Mouse (Mus musculus): ENCODE results near the gene Cep78. TPM values are rescaled to one million over a fixed set of nuclear protein-coding genes. Genes with fewer than 3 reads are reported as not detected.

Gene Cep78
- polyA plus RNA-seq, 1 experiment from 2014 or later = 18.2 TPM

- 2% methylated on average over 43 of the region's 43 CpGs for WGBS
- Histone ChIP-seq H3K9ac (ENCODE audit: low read length) (peak overlapping the region; percentile 78), H3K9me3 (replicated peaks; ENCODE audit: control insufficient read depth, low read length) (no peaks in the 10 kb centered on the region), H3K4me3 (replicated peaks; ENCODE audit: low read length) (peak overlapping the region; percentile 72), H3K4me2 (ENCODE audit: low read depth, low read length) (peak overlapping the region; percentile 99), H3K4me1 (ENCODE audit: control insufficient read depth, insufficient read depth, low read length) (peaks cover 23% of the 10 kb centered on the region), H3K36me3 (ENCODE audit: control insufficient read depth, insufficient read depth, low read length) (no peaks in the 10 kb centered on the region), H3K27me3 (ENCODE audit: control insufficient read depth, insufficient read depth, low read length) (no peaks in the 10 kb centered on the region), H3K27ac (ENCODE audit: low read length) (peak overlapping the region; percentile 94)
- ATAC-seq (ENCODE audit: insufficient read depth, low FRiP score) = peak; percentile 96
These were observed 59.7 kb downstream of the Cep78 start for GRCm38 (mm10) chr19:15924866-15925718.

DNA sequence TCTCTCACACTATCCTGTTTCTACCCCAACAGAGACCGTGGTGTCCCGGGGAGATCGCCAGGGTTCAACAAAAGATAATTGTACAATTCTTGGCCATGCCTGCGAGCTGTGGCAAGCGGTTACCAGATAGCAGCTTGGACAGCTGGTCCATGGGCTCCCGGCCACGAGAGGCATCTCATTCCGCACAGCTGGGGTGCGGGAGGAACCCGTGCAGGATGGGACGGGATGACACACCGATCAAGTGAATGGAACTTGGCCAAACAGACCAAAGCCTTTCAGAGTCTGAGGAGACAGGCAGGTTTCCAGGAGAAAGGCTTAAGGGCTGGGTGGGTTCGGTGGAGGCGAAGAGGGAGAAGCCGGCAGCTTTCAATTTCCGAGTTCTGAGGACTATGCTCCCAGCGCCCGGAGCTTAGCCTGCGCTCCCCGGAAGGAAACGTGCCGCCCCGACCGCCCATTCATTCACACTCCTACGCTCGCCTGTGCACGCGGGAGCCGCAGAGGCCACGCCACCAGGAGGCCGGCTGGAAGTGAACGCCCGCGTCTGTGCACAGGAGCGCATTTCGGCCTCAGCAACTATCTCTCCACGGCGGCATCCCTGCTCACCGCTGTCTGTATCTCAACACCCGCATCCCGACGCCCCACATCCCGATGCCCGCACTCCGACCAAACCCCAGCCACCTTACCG lies 60.5 kb downstream of the Cep78 start:
- Histone ChIP-seq H3K4me2 (ENCODE audit: low read depth, low read length) (peak overlapping the region; percentile 99), H3K27ac (ENCODE audit: low read length) (peak overlapping the region; percentile 94), H3K4me3 (replicated peaks; ENCODE audit: low read length) (peak overlapping the region; percentile 72), H3K9me3 (replicated peaks; ENCODE audit: control insufficient read depth, low read length) (no peaks in the 10 kb centered on the region), H3K9ac (ENCODE audit: low read length) (peak overlapping the region; percentile 78), H3K36me3 (ENCODE audit: control insufficient read depth, insufficient read depth, low read length) (no peaks in the 10 kb centered on the region), H3K4me1 (ENCODE audit: control insufficient read depth, insufficient read depth, low read length) (peaks cover 23% of the 10 kb centered on the region), H3K27me3 (ENCODE audit: control insufficient read depth, insufficient read depth, low read length) (no peaks in the 10 kb centered on the region)
- peak; percentile 30; the same call in 1 of the 2 replicates for ATAC-seq (ENCODE audit: insufficient read depth, low FRiP score)
- 0% methylated on average over 46 of the region's 46 CpGs for WGBS

GRCm38 (mm10) chr19:15923426-15923825 lies 61.4 kb downstream of the Cep78 start:
- Histone ChIP-seq H3K4me3 (replicated peaks; ENCODE audit: low read length) (peak overlapping the region; percentile 72), H3K9ac (ENCODE audit: low read length) (peak overlapping the region; percentile 78), H3K4me1 (ENCODE audit: control insufficient read depth, insufficient read depth, low read length) (peaks cover 23% of the 10 kb centered on the region), H3K27me3 (ENCODE audit: control insufficient read depth, insufficient read depth, low read length) (no peaks in the 10 kb centered on the region), H3K9me3 (replicated peaks; ENCODE audit: control insufficient read depth, low read length) (no peaks in the 10 kb centered on the region), H3K4me2 (ENCODE audit: low read depth, low read length) (peak overlapping the region; percentile 99), H3K36me3 (ENCODE audit: control insufficient read depth, insufficient read depth, low read length) (no peaks in the 10 kb centered on the region), H3K27ac (ENCODE audit: low read length) (0 out of 2 replicates have a peak overlapping the region, but pooled peaks have one; percentile 6)
- no peak for ATAC-seq (ENCODE audit: insufficient read depth, low FRiP score)
- WGBS = 25% methylated on average over 9 of the region's 9 CpGs

- no peaks in the 10 kb centered on the region for H3K9me3 ChIP-seq (replicated peaks; ENCODE audit: control insufficient read depth, low read length)
- ATAC-seq (ENCODE audit: insufficient read depth, low FRiP score) = no peak
- no peak overlapping the region for H3K4me2 ChIP-seq (ENCODE audit: low read depth, low read length)
- H3K27me3 ChIP-seq (ENCODE audit: control insufficient read depth, insufficient read depth, low read length) = no peaks in the 10 kb centered on the region
- H3K27ac ChIP-seq (ENCODE audit: low read length) = no peak overlapping the region
- 94% methylated on average over 7 of the region's 7 CpGs for WGBS
- no peak overlapping the region for H3K9ac ChIP-seq (ENCODE audit: low read length)
- peaks cover 12% of the 10 kb centered on the region for H3K4me1 ChIP-seq (ENCODE audit: control insufficient read depth, insufficient read depth, low read length)
- no peak overlapping the region for H3K4me3 ChIP-seq (replicated peaks; ENCODE audit: low read length)
- H3K36me3 ChIP-seq (ENCODE audit: control insufficient read depth, insufficient read depth, low read length) = peaks cover 6% of the 10 kb centered on the region; the same call in 1 of the 2 replicates
These were observed 65.5 kb downstream of the Cep78 start for GRCm38 (mm10) chr19:15919336-15919735.

DNA sequence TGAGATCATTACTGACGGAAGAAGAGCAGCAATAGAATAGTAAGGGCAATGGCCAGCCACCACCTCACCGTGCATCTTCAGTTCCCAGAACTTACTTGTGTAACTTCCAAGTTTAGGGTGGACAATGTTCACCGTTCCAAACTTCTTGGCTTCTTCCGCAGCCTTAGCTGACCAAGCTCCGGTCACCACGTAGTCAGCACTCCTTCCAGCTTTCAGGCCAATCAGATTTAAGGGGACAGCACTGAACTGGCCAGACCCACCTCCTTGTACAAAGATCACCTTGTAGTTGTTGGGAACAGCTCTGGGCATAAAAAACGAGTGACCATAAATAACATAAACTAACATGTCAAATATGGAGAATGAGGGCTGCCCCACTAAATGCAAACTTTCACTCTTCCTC lies 66.7 kb downstream of the Cep78 start:
- Histone ChIP-seq H3K4me2 (ENCODE audit: low read depth, low read length) (no peak overlapping the region), H3K4me3 (replicated peaks; ENCODE audit: low read length) (no peak overlapping the region), H3K9ac (ENCODE audit: low read length) (no peak overlapping the region), H3K9me3 (replicated peaks; ENCODE audit: control insufficient read depth, low read length) (no peaks in the 10 kb centered on the region), H3K27me3 (ENCODE audit: control insufficient read depth, insufficient read depth, low read length) (no peaks in the 10 kb centered on the region), H3K36me3 (ENCODE audit: control insufficient read depth, insufficient read depth, low read length) (peaks cover 11% of the 10 kb centered on the region), H3K4me1 (ENCODE audit: control insufficient read depth, insufficient read depth, low read length) (peaks cover 2% of the 10 kb centered on the region; the same call in 1 of the 2 replicates), H3K27ac (ENCODE audit: low read length) (no peak overlapping the region)
- WGBS = 92% methylated on average over 7 of the region's 7 CpGs
- ATAC-seq (ENCODE audit: insufficient read depth, low FRiP score) = no peak

GRCm38 (mm10) chr19:15913249-15913997 lies 71.4 kb downstream of the Cep78 start:
- Histone ChIP-seq H3K4me2 (ENCODE audit: low read depth, low read length) (no peak overlapping the region), H3K36me3 (ENCODE audit: control insufficient read depth, insufficient read depth, low read length) (peaks cover 11% of the 10 kb centered on the region), H3K9ac (ENCODE audit: low read length) (no peak overlapping the region), H3K4me1 (ENCODE audit: control insufficient read depth, insufficient read depth, low read length) (no peaks in the 10 kb centered on the region), H3K9me3 (replicated peaks; ENCODE audit: control insufficient read depth, low read length) (no peaks in the 10 kb centered on the region), H3K27ac (ENCODE audit: low read length) (no peak overlapping the region), H3K27me3 (ENCODE audit: control insufficient read depth, insufficient read depth, low read length) (no peaks in the 10 kb centered on the region), H3K4me3 (replicated peaks; ENCODE audit: low read length) (no peak overlapping the region)
- ATAC-seq (ENCODE audit: insufficient read depth, low FRiP score) = no peak
- 87% methylated on average over 9 of the region's 9 CpGs for WGBS

DNA sequence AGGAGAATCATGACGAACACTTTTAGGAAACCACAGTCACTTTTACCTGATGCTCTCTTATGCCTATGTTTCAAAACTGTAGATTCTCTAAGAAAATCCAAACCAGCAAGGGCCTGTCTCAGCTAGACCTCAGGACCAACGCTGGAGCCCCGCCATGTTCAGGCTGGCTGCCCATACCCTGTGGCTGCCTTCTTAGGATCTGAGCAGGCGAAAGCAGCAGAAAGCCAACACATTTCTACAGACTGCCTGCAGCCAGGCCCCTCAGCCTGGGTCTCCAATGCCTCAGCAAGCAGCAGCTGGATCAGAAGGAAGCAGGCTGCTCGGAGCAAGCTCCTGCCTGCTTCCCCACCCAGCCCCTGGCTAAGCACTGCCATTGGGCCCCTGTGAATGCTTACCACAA lies 73.3 kb downstream of the Cep78 start:
- Histone ChIP-seq H3K9me3 (replicated peaks; ENCODE audit: control insufficient read depth, low read length) (no peaks in the 10 kb centered on the region), H3K27me3 (ENCODE audit: control insufficient read depth, insufficient read depth, low read length) (no peaks in the 10 kb centered on the region), H3K9ac (ENCODE audit: low read length) (no peak overlapping the region), H3K36me3 (ENCODE audit: control insufficient read depth, insufficient read depth, low read length) (peaks cover 8% of the 10 kb centered on the region), H3K4me3 (replicated peaks; ENCODE audit: low read length) (no peak overlapping the region), H3K4me2 (ENCODE audit: low read depth, low read length) (no peak overlapping the region), H3K27ac (ENCODE audit: low read length) (no peak overlapping the region), H3K4me1 (ENCODE audit: control insufficient read depth, insufficient read depth, low read length) (no peaks in the 10 kb centered on the region)
- no peak for ATAC-seq (ENCODE audit: insufficient read depth, low FRiP score)
- 91% methylated on average over 5 of the region's 5 CpGs for WGBS

DNA sequence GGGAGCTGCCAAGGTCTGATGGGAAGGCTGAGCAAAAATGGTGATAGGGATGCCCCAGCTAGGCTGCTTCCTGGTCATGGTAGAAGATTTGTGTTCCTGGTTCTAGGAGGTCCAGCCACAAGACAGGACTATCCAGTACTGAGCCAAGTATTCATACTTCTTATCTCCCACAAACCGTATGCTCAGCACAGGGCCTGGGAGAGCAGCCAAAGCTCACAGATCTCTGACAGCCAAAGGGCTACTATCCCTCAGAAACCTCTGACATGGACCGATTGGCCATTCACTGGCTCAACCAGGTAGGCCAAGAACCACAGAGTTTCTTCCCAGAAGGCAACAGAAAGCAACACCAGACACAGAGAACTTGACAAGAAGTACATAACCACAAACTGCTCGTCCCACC lies 73.8 kb downstream of the Cep78 start:
- no peak overlapping the region for H3K4me2 ChIP-seq (ENCODE audit: low read depth, low read length)
- no peaks in the 10 kb centered on the region for H3K27me3 ChIP-seq (ENCODE audit: control insufficient read depth, insufficient read depth, low read length)
- no peaks in the 10 kb centered on the region for H3K9me3 ChIP-seq (replicated peaks; ENCODE audit: control insufficient read depth, low read length)
- H3K27ac ChIP-seq (ENCODE audit: low read length) = no peak overlapping the region
- H3K4me3 ChIP-seq (replicated peaks; ENCODE audit: low read length) = no peak overlapping the region
- H3K4me1 ChIP-seq (ENCODE audit: control insufficient read depth, insufficient read depth, low read length) = no peaks in the 10 kb centered on the region
- H3K9ac ChIP-seq (ENCODE audit: low read length) = no peak overlapping the region
- H3K36me3 ChIP-seq (ENCODE audit: control insufficient read depth, insufficient read depth, low read length) = peaks cover 8% of the 10 kb centered on the region
- no peak for ATAC-seq (ENCODE audit: insufficient read depth, low FRiP score)
- WGBS = 79% methylated on average over 3 of the region's 3 CpGs

Data from stomach, embryonic 16.5 days (tissue).